Mouse (Mus musculus) ovary, postnatal 36 days (tissue): Measurements from ENCODE around the gene Ankrd39.
"Not testable (repeated sequence)": the region's sequence is repeated elsewhere in the genome, so short reads cannot be mapped to it uniquely, and the experiment has no call there.

ENCODE experiments used
- DNase-seq: peaks from one replicate; pipeline ENCODE4 v3.0.0; 2022; ENCODE audit warnings: low spot score, mixed read lengths

Ankrd39 gene

DNA sequence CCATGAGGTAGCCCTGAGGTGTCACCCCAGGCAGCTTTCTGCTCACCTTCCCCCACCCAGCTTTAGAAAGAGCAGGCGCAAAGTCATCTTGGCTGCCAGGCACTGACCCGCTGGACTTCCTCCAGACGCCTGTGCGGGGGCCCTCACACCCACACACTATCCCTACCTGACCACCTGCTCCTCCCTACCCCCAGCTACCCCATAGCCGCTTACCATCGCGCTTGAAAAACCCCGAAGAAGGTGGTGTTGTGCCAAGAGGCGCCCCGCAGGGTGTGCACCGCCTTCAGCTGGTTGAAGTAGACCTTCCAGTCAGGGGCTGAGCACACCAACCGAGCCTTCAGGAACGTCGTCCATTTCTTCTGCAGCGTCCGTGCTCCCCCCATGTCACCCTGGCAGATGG, 5.3 kb upstream of the Ankrd39 start:
- no peak for DNase-seq

DNA sequence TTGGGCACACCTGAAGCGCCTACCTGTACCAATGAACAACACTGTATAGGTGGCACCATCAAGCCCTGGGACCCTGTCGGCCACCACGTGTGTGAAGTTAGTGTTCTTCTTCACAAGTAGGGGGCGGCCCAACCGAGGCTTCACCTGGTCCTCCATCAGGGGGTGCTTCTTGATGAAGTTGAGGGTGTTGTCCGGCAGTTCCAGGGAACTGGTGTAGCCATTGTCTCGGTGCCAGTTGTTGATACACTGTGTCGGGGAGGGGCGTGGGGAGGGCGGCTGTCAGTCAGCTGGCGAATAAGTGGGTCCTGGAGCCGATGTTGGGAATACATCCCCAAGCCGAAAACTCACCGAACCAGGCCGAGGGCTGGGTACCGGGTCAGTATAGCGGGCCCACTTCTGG, 4.7 kb upstream of the Ankrd39 start:
- no peak for DNase-seq

DNA sequence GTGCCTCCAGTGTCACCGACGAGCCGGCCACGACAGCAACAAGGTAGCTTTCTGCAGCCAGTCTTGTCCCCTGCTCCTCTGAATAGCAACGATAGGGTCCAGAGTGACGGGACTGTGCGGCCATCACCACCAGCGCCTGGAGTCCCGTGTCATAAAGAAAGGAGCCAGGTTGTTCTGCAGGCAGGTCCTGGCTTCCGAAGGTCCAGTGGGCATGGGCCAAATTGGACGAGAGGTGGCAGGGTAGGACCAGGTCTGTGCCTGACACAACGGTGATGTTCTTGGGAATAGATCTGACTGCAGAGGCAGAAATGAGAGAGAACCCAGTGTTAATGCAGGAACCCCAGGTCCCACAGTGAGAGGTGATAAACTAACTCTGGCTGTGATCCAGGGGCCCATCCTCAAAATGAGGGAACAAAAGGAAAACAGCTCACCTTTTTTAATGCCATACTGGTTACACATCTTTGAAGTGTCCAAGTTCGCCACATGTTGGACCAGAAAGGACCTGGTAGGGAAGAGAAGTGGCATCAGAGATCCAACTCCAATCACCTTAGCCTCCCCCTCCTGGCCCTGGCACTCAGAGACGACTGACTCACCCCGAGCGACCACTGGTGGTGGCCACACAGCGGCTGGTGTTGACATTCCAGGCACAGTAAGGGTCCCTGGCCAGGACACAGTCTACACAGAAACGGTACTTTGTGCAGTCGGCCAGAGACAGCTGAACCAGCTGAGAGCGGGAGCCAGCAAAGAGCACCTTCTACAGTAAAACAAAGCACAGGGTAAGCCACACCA, 3.0 kb upstream of the Ankrd39 start:
- DNase-seq = no peak

DNA sequence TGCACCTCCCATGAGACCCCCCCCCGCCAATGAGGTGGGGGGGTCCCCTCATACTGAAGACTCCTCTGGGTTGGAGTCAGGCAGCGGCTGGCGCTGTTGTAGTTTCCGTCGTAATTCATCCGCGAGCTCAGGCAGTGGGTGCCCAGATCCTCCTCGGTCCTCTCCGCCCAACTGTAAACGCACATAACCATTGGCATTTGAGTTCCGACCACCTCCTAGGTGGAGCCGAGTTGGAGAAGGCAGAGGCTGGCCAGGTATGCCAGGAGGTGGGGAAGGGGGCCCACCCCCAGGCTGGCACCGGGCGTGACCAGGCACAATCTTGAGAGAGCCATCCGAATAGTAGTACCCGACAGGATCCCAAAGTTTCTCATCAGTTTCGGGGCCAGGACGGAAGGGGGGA, 2.2 kb upstream of the Ankrd39 start:
- no peak for DNase-seq

DNA sequence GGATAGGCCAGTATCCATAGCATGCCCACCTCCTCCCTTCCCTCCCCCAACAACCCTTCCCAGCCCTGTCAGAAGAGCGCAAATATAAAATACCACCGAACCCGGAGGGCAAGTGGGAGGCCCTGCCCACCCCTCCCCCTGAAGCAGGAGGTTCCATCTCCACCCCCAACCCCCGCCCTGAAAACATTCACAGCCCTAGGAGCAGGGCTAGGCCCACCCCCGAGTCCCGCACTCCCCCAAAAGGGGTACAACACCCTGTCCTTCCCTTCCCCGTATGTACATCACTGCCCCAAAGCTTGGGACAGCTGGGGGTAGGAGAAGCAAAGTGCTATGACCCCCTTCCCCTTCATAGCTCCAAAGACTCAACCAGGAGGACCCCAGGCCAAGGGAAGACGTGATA, 1.5 kb upstream of the Ankrd39 start:
- DNase-seq = no peak

DNA sequence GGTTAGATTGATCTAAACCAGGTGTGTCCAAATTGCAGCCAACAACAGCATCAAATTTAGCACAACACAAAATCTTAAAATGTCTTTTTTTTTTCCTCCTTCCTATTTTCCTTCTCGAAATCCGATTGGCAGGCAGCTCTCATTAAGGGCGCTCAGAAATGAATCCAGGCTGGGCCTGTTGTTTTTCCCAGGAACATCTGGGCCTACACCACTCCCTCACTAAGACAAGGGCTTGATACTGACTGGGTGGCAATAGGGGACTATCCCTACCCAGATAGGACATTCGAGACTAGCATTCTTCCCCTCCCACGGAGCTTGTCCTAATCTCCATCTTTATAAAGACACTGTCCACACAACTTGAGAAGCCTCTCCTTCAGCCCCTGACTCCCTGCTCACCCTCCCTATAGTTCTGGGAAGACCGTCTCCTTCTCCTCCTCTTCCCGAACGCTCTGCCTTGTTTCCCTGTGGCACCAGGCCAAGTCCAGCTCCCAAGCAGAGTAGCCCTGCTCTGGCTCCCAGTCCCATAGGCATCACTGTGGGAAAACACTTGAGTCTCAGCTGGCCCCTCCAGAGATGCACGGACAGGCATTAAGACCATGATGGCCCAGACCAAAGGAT, 845 bp upstream of the Ankrd39 start:
- peak; percentile 65 for DNase-seq

DNA sequence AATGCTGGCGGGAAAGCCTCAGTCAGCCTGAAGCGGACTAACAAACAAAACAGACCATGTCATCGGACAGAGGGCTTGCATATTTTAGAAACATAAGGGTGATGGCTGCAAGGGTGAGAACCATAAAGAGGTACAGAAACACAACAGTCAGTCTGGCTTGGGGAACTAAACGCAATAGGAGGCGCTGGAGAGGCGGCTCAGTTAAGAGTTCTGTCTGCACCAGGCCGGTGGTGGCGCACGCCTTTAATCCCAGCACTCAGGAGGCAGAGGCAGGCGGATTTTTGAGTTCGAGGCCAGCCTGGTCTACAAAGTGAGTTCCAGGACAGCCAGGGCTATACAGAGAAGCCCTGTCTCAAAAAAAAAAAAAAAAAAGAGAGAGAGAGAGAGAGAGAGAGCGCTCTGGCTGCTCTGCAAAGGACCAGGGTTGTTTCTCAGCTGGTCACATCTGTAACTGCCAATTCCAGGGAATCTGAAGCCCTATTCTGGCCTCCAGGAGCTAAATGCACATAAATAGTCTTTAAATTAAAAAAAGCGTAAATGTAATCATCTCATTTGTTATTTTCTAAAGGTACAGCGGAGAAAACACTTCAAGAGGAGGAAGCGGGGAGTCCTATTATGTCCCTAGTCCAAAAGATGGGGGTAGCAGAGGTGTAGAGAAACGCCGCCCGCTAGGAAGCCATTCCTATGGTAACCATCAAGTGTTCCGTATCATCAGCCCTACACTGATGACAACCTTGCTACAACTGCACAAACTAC, 1.2 kb downstream of the Ankrd39 start:
- DNase-seq = no peak

DNA sequence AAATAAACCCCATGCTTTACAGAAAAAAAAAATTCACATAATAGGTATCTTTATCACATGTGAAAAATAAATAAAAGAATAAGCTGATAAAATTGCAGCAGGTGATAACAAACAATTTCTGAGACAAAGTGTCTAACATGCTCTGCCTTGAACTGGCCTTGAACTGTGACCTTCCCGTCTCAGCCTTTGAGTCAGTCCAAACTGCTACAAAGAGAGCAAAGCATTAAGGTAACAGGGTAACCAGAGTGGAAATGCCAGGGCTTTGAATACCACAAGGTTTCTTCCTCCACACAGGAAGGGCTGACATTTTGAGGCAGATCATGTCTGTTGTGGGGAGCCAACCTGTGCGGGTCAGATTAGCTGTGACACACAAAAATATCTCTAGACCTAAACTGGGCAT, 1.9 kb downstream of the Ankrd39 start:
- no peak for DNase-seq

DNA sequence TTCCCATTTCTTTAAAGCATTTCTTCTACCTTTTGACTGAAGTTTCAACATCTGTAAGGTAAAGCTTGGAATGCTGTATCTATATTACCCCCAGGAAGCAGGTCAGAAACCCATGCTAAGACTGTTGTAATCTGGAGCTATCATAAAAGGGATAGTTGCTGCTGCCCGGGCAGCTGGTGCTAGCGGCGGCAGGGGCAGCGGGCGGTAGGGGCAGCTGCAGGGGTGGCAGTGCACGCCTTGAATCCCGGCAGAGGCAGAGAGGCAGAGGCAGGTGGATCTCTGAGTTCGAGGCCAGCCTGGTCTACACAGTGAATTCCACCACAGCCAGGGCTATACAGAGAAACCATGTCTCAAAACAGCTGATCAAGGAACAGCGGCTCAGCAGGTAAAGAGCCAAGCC, 4.3 kb downstream of the Ankrd39 start:
- no peak for DNase-seq

DNA sequence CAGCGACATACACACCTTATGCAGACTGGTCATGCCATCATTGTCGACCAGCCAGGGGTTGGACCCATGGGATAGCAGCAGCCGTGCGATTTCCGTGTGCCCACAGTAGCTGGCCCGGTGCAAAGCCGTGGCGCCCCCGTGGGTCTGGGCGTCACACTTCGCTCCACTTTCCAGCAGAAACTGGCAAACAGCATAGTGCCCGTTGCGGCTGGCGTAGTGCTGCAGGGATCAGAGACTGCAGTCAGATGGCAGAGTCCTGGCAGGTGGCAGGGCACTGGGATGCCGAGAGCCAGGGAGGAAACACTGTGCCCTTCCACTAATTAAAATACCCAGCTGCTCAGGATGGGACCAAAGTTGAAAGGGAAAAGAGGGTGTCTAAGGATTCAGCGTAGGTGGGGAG, 5.4 kb downstream of the Ankrd39 start:
- no peak for DNase-seq

DNA sequence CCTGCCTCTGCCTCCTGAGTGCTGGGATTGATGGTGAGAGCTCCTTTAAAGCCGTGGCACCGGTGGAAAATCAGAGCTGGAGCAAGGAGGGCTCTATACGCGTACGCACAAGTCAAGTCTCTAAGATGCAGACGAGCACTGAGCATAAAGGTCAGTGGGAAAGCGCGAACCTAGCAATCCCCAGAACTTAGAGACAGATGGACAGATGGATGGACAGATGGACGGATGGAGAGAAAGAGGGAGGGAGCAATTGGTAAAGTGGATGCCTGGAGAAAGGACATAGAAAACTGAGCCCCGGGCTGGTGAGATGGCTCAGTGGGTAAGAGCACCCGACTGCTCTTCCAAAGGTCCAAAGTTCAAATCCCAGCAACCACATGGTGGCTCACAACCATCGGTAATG, 6.4 kb downstream of the Ankrd39 start:
- no peak for DNase-seq

DNA sequence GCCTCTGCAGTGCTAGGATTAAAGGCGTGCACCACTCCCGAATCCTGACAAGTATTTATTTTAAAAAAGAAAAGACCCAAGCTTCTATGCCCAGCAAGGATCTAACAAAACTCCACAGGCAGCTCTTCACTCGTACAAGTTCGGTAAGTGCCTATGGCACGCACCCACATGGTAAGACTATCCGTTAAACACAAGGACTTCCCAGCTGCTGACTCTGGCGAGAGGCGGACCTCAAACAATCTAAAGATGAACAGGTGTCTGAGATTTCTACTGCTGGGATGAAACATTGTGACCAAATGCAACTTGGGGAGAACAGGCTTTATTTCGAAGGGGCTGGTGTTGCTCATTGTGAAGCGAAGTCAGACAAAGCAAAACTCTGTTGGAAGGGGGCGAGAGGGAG, 7.1 kb downstream of the Ankrd39 start:
- DNase-seq = no peak

DNA sequence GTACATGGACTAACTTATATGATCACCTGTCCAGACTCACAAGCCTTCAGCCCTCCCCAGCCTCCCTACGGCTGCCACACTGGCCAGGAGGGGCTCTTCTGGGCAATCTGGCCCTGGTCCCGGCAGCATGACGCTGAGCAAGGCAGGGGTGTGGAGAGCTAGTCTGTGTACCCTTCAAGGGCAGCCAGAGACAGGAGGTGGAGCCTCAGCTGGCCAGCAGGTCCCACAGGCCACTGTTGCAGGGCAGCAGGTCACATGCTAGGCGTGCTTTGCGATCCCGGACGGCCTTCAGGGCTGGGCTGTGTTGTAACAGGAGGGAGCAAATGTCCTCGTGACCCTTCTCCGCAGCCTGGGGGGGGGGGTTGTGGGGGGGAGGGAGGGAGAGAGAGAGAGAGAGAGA, 8.1 kb downstream of the Ankrd39 start, which contains the start of gene Gm42417:
TSS of gene Gm42417 (minus strand) at position 244 of the 400 bp plus-strand sequence.
- DNase-seq = peak; percentile 82

DNA sequence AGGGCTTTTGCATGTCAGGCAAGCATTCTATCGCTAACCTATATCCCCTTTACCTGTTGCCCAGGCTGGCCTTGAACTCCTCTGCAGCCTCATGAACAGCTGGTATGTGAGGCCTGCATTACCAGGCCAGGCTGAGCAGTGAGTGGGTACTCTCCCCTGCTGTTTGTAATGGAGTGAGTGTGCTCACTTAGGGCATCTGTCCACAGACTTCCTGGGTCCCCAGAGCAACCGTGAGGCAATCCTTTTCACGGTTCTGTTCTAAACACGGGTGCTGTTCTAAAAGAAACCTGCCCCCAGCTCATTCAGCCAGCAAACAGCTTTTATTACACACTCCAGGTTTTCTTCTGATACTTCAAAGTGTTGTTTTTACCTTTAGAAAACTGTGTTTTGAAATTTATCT, 8.5 kb downstream of the Ankrd39 start:
- no peak for DNase-seq

DNA sequence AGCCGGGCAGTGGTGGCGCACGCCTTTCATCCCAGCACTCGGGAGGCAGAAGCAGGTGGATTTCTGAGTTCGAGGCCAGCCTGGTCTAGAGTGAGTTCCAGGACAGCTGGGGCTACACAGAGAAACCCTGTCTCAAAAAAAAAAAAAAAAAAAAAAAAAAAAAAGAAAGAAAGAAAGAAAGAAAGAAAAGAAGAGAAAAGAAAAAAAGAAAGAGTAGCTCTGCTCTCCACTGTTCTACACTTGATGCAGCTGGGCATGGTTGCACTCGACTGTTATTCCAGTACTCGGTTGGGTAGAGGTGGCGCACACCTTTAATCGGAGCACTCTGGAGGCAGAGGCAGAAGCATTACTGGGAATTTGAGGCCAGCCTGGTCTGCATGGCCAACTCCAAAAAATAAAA, 10.5 kb downstream of the Ankrd39 start, which contains the start of gene Ankrd23:
TSS of gene Ankrd23 (minus strand) at position 101 of the 400 bp plus-strand sequence.
- DNase-seq = not testable (repeated sequence)

DNA sequence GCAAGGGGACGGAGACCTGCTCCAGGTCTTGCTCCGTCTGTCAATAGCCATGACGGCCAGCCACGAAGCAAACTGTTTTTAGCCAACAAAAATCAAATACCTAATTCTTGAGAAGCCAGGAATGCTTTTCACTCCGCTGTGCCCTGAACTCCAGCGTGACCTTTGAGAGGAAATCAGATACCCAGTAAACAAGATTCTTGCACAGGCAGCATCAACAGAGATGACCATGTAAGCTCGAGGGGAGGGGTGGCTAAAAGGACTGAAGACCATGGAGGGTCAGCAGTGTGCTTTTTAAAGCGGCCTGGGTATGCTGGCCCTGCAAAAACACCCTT, 10.9 kb downstream of the Ankrd39 start:
- DNase-seq = no peak

DNA sequence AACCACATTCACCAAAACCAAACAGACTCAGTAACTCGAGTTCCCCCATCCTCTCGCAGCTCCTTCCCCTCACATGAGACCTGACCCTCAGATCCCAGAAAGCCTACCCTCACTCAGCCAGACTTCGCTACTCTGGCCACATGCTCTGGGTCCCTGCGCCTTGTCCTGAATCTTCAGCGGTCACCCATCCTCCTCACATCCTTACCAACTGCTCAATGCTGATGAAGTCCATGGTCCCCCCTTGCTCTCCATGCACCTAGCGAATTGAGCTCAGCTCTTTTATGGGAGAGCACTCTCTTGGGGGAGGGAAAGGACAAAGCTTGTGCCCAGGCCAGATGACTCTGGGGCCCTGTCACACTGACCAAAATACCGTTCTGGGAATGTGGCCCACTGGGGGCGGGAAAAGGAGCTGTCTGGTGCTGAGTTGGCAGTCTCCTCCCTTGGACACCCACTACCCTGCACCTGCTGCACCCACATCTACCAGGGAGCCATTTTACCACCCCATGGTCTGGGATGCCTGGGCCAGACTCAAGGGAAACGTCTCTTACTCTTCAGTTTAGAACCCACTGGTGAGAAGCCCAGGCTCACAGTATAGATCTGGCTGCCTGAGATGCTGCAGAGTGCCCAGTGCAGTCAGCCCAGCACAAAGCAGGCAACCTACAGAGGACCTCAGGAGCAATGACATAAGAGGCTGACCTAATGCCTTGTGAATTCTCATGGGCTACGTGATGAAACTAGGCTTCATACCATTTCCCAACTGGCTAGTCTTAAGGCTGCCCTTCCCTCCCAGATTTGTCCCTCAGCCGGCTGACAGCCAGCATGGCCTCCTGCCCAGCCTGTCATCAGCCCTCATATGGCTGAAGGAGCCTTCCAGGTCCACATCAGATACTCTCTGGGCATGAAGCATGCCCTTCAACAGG, 11.5 kb downstream of the Ankrd39 start:
- no peak for DNase-seq

DNA sequence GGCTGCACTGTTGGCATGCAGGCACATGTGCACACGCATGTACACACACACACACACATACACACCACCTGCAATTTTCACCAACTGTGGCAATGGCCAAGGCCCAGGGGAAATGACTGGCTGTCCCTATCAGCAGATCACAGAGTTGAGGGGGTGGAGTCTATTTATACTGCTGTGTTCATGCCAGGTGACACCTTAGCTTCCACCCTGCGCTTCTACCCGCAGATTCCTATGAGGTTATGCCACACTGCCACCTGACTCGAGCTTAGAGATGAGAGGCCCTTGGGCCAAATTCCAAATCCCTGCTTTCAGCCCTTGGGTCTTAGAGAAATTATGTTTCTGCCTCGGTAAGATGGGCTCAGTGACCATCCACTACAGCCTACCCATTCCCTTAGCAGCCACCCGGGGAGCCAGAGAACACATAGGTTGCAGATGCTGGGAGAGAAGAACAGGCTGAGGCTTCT, 12.6 kb downstream of the Ankrd39 start:
- DNase-seq = no peak

DNA sequence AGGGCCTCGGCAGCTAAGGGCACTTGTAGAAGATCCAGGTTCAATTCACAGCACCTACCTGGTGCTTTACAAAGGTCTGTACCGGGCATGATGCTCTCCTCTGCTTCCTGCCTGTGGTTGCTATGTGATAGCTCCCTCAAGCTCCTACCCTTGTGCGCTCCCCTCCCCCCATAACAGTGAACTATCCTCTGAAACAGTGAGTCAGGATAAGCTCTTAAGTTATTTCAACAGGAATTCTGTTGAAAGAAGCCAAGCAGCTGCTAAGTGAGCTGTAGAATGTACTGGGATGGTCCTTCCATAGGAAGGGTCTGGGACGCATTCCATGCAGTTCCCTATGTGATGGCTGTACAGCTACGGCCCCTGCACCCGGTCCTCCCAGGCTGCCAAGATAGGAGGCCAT, 13.7 kb downstream of the Ankrd39 start:
- DNase-seq = no peak

DNA sequence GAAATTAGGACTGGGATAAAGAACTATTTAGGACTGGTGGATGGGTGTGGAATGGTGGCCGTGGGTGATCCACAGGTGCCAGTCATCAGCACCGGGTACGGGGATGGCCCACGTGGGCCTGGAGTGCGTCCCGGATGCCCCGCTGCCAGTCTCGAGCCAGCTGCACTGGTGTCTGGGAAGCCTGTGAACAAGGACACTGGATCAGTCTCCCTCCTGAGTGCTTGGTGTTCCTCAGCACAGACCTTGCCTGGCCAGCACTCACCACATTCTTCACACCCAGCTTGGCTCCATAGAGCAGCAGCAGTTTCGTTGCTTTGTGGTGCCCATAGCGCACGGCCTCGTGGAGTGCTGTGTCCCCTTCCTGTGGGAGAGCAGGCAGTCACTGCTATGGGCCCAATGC, 15.8 kb downstream of the Ankrd39 start:
- no peak for DNase-seq

DNA sequence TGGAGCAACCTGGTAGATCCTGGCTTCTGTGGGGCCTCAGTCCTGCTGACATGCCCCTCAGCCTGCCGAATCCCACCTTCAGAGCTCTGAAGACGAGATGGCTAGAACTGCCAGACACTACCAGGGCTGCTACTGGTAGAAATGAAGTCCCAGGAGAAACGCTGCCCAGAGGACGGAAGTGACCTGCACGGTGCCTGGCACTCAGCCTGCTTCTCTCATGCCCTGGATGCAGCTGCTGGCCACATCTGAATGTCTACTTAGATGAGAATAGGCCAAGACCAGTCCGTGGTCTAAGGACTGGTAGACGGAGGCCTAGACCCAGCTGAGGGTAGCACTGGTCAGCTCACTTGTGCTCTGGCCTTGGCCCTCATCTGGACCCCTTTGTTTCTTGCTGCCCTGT, 16.3 kb downstream of the Ankrd39 start:
- no peak for DNase-seq

DNA sequence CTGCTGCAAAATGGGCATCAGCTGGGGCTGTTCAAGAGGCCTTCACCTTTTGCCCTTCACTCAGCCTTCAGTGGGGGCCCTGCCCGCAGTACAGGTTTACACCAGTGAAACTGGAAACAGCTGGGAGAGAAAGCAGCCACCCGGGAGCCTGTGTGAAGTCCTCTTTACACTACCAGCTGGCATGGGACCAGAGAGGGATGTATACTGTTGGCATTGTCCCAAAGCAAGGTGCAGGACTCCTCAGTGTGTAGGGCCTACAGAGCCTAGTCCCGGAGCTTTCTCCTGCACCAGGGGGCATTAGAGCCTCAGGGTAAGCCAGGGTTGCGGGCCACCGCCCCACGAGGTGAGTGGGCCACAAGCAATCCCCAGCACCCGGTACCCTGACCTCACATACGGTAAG, 16.8 kb downstream of the Ankrd39 start:
- no peak for DNase-seq
